Mouse (Mus musculus) brain, embryonic 18.5 days (tissue): Measurements from ENCODE around the gene Lrrc74a.

Experiments used
- DNase-seq: peaks from one replicate; pipeline ENCODE4 v3.0.0-alpha.2; 2012; ENCODE audit warnings: low read depth, low spot score

The Lrrc74a gene

GRCm38 (mm10) chr12:86804857-86805256, 70.7 kb downstream of the Lrrc74a start:
- no peak for DNase-seq

GRCm38 (mm10) chr12:86805315-86805714, 71.1 kb downstream of the Lrrc74a start:
- no peak for DNase-seq

- DNase-seq: no peak
Measured at GRCm38 (mm10) chr12:86806031-86806922, 72.1 kb downstream of the Lrrc74a start.

GRCm38 (mm10) chr12:86806923-86807794, 73.0 kb downstream of the Lrrc74a start:
- DNase-seq: peak; percentile 94

- no peak for DNase-seq
Measured at GRCm38 (mm10) chr12:86807795-86808128, 73.6 kb downstream of the Lrrc74a start.

GRCm38 (mm10) chr12:86808856-86809255, 74.7 kb downstream of the Lrrc74a start:
- DNase-seq: no peak

- no peak for DNase-seq
Measured at GRCm38 (mm10) chr12:86810040-86810439, 75.9 kb downstream of the Lrrc74a start.

GRCm38 (mm10) chr12:86810725-86811444, 76.7 kb downstream of the Lrrc74a start:
- DNase-seq: no peak

- no peak for DNase-seq
Measured at GRCm38 (mm10) chr12:86812782-86813181, 78.6 kb downstream of the Lrrc74a start.
